Mouse (Mus musculus) hindbrain, embryonic 15.5 days (tissue): ENCODE data around the gene Pcyox1. TPM values are rescaled to one million over a fixed set of nuclear protein-coding genes. Genes with fewer than 3 reads are reported as not detected.

Experiments
- ATAC-seq: fragments of 200-750 bp; cut with Nextera tagmentation; 2 replicates; pipeline ENCODE4 v1.8.0; 2017; ENCODE audit warnings: low read depth, moderate number of reproducible peaks, moderate TSS enrichment; ENCODE audit not compliant: low FRiP score
- H3K27ac ChIP-seq: fragments of 300-500 bp; sonication (generic); replicated peaks from 2 replicates; pipeline ENCODE4 v1.5.1; 2015; ENCODE audit warnings: mild to moderate bottlenecking, inconsistent platforms
- H3K27me3 ChIP-seq: fragments of 300-500 bp; sonication (generic); 2 replicates; pipeline ENCODE4 v1.6.1; 2015; ENCODE audit warnings: control low read depth, inconsistent platforms
- H3K36me3 ChIP-seq: fragments of 300-500 bp; sonication (generic); 2 replicates; pipeline ENCODE4 v1.6.1; 2015; ENCODE audit warnings: control low read depth, inconsistent platforms
- H3K4me1 ChIP-seq: fragments of 300-500 bp; sonication (generic); replicated peaks from 2 replicates; pipeline ENCODE4 v1.6.1; 2015; ENCODE audit warnings: control low read depth, inconsistent platforms
- H3K4me2 ChIP-seq: fragments of 300-500 bp; sonication (generic); 2 replicates; pipeline ENCODE4 v1.6.1; 2015; ENCODE audit warnings: moderate library complexity, mild to moderate bottlenecking, inconsistent platforms
- H3K4me3 ChIP-seq: fragments of 300-500 bp; sonication (generic); 2 replicates; pipeline ENCODE4 v1.5.1; 2015; ENCODE audit warnings: mild to moderate bottlenecking, inconsistent platforms
- H3K9ac ChIP-seq: fragments of 300-500 bp; sonication (generic); 2 replicates; pipeline ENCODE4 v1.6.1; 2015; ENCODE audit warnings: inconsistent platforms
- H3K9me3 ChIP-seq: fragments of 300-500 bp; sonication (generic); 2 replicates; pipeline ENCODE4 v1.6.1; 2016; ENCODE audit warnings: control low read depth, inconsistent platforms
- WGBS: fragments of 180-500 bp; shearing (Covaris S2); methylation state at CpG from one replicate; pipeline ENCODE4 v1.1.7; 2015; 5-methylcytosine and 5-hydroxymethylcytosine counted together
- polyA plus RNA-seq: library from polyadenylated mRNA; unstranded; fragments of >200 nt; fragmentation: Nextera tagmentation; extraction: Ambion mirVana; gene quantifications from 2 replicates; pipeline ENCODE4 v1.2.1, GENCODE M21; 2015

Pcyox1 gene
- polyA plus RNA-seq, 1 experiment from 2014 or later = 84.7 TPM

DNA sequence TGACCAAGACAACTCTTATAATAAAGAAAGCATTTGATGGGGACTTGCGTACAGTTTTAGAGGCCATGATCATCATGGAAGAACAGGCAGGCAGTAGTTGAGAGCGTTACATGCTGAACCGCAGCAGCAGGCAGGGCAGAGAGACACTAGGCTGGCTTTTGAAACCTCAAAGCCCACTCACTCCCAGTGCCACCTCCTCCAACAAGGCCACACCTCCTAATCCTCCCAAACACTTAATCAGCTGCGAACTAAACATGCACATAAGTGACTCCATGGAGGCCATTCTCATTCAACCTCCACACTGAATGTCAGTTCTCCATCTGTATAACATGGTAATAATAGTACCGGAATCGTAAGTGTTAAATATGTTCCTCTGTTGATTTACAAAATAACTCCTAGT lies 23.4 kb downstream of the Pcyox1 start:
- Histone ChIP-seq H3K4me3 (no peak overlapping the region), H3K9me3 (no peaks in the 10 kb centered on the region), H3K4me2 (no peak overlapping the region), H3K4me1 (peaks cover 27% of the 10 kb centered on the region), H3K27me3 (no peaks in the 10 kb centered on the region), H3K27ac (no peak overlapping the region), H3K9ac (no peak overlapping the region), H3K36me3 (peaks cover 24% of the 10 kb centered on the region)
- WGBS = 94% methylated on average over 6 of the region's 6 CpGs
- no peak for ATAC-seq

DNA sequence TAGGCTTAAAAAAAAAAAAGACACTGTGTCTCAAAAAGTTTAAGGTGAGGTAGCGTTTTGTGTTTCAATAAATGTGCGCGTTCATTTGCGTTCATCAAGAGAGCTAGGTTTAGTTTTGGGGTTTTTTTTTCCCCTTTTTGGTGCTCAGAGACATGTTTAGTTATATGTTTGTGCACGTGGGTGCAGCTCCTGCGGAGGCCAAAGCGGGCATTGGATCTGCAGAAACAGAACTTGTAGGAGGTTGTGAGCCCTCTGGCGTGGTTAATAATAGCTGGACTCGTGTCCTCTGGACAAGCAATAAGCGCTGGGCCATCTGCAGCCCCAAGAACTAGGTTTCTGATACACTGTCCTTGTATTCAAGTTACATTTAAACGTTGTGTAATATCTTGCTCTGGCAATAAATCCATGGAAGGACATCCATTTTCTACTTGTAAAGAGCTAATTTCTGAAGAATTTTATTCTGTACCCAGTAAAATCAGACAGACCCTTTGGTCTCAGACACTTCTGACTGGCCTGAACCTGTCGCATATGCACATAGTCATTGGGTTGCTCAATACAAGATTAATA lies 24.9 kb downstream of the Pcyox1 start:
- ATAC-seq = no peak
- Histone ChIP-seq H3K9ac (peak overlapping the region; percentile 83), H3K4me2 (peak overlapping the region; percentile 73), H3K9me3 (no peaks in the 10 kb centered on the region), H3K4me3 (peak overlapping the region; percentile 74), H3K36me3 (peaks cover 11% of the 10 kb centered on the region), H3K27me3 (no peaks in the 10 kb centered on the region), H3K4me1 (peaks cover 29% of the 10 kb centered on the region), H3K27ac (peak overlapping the region; percentile 95)
- WGBS = 4% methylated on average over 12 of the region's 12 CpGs

DNA sequence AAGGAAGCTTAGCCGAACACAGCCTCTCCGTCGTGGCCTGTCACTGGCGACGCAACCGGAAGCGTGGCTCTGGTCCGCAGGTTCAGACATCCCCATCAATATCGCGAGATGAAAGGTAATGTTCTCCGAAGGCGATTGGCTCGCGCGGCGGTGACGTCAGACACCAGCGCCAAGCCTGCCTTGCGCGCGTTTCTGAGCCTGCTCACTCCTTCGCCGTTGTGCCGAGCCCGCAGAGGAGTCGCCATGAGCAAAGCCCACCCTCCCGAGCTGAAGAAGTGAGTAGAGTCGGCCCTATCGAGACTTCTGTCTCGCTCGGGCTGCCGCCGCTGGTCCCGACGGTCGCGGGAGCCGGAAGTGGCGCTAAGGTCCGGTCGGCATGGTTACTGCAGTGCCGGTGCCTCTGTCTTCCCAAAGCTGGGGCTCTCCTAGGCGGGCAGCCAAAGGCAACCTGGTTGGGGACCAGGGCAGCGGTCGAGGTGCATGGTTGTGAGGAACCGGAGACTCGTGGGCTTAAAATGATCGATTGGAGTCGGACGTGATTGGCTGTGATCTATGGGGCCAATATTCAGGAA lies 25.5 kb downstream of the Pcyox1 start:
- peak; percentile 97 for ATAC-seq
- Histone ChIP-seq H3K4me3 (peak overlapping the region; percentile 74), H3K9me3 (no peaks in the 10 kb centered on the region), H3K9ac (peak overlapping the region; percentile 83), H3K4me2 (peak overlapping the region; percentile 73), H3K27me3 (no peaks in the 10 kb centered on the region), H3K27ac (peak overlapping the region; percentile 95), H3K4me1 (peaks cover 35% of the 10 kb centered on the region), H3K36me3 (peaks cover 6% of the 10 kb centered on the region)
- WGBS = under 1% methylated on average over 50 of the region's 50 CpGs

DNA sequence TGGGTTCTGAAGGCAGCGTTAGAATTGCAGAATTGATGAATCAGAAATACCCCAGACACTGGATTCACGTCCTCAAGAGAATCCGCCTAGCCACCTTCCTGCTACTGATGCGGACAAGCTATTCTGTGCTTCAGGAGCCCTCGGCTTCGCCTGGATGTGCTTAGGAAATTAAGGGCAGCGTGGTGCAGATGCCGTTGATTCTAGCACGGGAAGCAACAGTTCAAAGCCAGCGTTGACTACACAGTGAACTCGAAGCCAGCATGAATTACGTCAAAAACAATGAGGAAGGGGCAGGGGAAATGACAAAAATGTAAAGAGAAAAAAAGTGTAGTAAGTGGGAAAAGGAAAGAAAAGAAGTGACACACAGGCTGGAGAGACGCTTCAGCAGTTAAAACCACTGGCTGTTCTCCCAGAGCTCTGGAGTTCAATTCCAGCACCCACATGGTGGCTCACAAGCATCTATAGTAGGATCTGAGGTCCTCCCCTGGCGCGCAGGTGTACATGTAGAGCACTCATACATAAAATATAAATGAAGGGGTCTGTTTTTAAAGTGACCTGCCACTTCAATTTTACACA lies 26.1 kb downstream of the Pcyox1 start, which contains the start of gene Snrpg:
Gene Snrpg (plus strand): TSS at position 541 of the 576 bp plus-strand sequence.
- no peaks in the 10 kb centered on the region for H3K9me3 ChIP-seq
- H3K4me3 ChIP-seq = peak within 1 kb of the TSS; percentile 74
- H3K9ac ChIP-seq = peak within 1 kb of the TSS; percentile 83
- H3K4me1 ChIP-seq = peaks cover 39% of the 10 kb centered on the region
- peak within 1 kb of the TSS; percentile 73 for H3K4me2 ChIP-seq
- peak within 1 kb of the TSS; percentile 95 for H3K27ac ChIP-seq
- H3K36me3 ChIP-seq = 0 out of 2 replicates have a peak, but pooled peaks cover 2% of the 10 kb centered on the region
- peak; percentile 72 for ATAC-seq
- no peaks in the 10 kb centered on the region for H3K27me3 ChIP-seq
- 13% methylated on average over 15 of the region's 15 CpGs for WGBS

DNA sequence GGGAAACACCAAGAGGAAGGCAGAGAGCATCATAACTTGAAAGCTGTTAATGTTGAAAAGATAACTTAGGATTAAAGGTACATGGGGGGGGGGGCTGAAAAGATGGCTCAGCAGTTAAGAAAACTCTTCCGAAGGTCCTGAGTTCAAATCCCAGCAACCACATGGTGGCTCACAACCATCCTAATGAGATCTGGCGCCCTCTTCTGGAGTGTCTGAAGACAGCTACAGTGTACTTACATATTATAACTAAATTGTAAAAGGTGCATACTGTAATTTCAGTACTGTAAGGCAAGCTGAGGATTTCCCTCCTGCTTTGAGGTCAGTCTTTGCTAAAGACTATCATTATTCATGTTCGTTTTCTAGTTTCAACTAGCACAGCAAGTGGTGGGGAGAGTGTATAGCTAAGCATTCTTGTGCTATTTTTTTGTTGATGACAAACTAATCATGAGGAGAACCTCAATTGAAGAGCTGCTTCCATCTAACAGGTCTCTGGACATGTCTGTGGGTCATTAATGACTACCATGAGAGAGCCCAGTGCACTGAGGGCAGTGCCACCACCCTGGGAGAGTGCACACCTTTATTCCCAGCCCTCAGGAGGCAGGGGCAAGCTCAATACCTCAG lies 26.8 kb downstream of the Pcyox1 start:
- Histone ChIP-seq H3K9ac (peak overlapping the region; percentile 59), H3K36me3 (0 out of 2 replicates have a peak, but pooled peaks cover 2% of the 10 kb centered on the region), H3K4me3 (peak overlapping the region; percentile 74), H3K4me1 (peaks cover 39% of the 10 kb centered on the region), H3K9me3 (no peaks in the 10 kb centered on the region), H3K4me2 (peak overlapping the region; percentile 73), H3K27me3 (no peaks in the 10 kb centered on the region), H3K27ac (peak overlapping the region; percentile 95)
- 68% methylated on average over 3 of the region's 3 CpGs for WGBS
- no peak for ATAC-seq

DNA sequence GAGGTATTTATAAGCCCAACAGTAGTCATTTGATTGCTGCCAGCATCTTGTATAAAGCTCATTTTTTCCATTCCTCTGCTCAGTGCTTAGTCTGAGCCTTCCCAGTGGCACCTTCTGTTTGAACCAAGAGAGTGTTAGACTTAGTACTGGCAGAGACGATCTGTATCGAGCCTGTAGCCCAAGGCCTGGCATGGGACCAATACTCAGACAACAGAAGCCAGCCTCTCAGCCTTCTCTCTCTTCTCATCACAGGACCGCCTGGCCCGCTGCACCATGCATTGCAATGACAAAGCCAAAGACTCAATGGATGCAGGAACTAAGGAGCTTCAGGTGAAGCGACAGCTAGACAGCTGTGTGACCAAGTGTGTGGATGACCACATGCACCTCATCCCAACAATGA lies 28.5 kb downstream of the Pcyox1 start:
- WGBS = 85% methylated on average over 5 of the region's 5 CpGs
- no peaks in the 10 kb centered on the region for H3K27me3 ChIP-seq
- peaks cover 45% of the 10 kb centered on the region for H3K4me1 ChIP-seq
- H3K4me2 ChIP-seq = no peak overlapping the region
- H3K9me3 ChIP-seq = no peaks in the 10 kb centered on the region
- no peak overlapping the region for H3K27ac ChIP-seq
- no peak overlapping the region for H3K4me3 ChIP-seq
- no peak overlapping the region for H3K9ac ChIP-seq
- no peak for ATAC-seq
- 0 out of 2 replicates have a peak, but pooled peaks cover 2% of the 10 kb centered on the region for H3K36me3 ChIP-seq

DNA sequence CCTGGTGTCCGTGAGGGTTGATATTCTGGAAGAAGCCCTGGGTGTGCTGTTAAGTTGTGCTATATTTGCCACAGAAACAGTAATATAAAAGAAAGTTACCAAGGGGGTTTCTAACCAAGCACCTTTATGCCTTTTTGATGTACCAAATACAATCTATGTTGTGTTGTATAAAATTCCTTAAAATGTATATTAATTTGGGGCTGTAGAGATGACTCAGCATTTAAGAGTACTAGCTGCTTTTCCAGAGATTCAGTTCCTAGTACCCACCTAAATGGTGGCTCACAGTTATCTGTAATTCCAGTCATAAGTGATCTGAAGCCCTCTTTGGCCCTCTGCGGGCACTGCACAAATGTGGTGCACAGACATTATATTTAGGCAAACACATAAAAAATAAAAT lies 30.1 kb downstream of the Pcyox1 start:
- no peak for ATAC-seq
- Histone ChIP-seq H3K27ac (peak overlapping the region; percentile 86; the same call in 1 of the 2 replicates), H3K9me3 (no peaks in the 10 kb centered on the region), H3K9ac (0 out of 2 replicates have a peak overlapping the region, but pooled peaks have one; percentile 55), H3K4me3 (peak overlapping the region; percentile 53), H3K36me3 (0 out of 2 replicates have a peak, but pooled peaks cover 2% of the 10 kb centered on the region), H3K4me1 (peaks cover 29% of the 10 kb centered on the region), H3K4me2 (peak overlapping the region; percentile 96), H3K27me3 (no peaks in the 10 kb centered on the region)
- 63% methylated on average over 2 of the region's 2 CpGs for WGBS

DNA sequence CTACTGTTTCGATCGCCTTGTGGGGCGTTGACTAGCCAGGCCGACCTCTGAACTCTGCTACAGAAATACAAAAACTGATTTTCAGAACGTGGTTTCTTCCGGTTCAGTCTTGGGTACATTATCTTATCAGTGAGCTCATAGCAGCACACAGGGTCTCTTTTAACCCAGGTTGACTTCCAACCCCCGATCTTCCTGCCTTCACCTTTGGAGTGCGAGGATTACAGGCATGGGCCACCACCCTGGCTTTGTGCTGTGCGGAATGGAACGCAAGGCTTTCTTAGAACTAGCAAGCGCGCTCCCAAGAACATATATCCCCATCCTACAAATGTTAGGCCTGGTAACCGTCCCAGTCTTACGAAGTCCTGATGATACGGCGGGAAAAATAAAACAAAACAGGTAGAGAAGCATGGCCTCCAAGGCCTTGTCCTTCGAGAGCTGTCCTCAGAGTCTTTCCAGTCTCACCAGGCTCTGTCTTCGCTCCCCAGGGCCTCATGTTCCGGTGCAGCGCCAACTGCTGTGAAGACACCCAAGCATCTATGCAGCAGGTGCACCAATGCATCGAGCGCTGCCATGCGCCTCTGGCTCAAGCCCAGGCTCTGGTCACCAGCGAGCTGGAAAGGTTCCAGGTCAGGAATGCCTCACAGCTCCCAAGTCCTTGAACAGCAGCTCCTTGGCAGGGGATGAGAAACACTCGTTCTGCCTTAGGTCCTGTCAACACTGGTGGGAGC lies 30.7 kb downstream of the Pcyox1 start:
- Histone ChIP-seq H3K9me3 (no peaks in the 10 kb centered on the region), H3K9ac (peak overlapping the region; percentile 55), H3K4me3 (peak overlapping the region; percentile 53), H3K36me3 (0 out of 2 replicates have a peak, but pooled peaks cover 2% of the 10 kb centered on the region), H3K27me3 (no peaks in the 10 kb centered on the region), H3K4me1 (peaks cover 28% of the 10 kb centered on the region), H3K4me2 (peak overlapping the region; percentile 96), H3K27ac (peak overlapping the region; percentile 86)
- 37% methylated on average over 25 of the region's 25 CpGs for WGBS
- no peak for ATAC-seq

DNA sequence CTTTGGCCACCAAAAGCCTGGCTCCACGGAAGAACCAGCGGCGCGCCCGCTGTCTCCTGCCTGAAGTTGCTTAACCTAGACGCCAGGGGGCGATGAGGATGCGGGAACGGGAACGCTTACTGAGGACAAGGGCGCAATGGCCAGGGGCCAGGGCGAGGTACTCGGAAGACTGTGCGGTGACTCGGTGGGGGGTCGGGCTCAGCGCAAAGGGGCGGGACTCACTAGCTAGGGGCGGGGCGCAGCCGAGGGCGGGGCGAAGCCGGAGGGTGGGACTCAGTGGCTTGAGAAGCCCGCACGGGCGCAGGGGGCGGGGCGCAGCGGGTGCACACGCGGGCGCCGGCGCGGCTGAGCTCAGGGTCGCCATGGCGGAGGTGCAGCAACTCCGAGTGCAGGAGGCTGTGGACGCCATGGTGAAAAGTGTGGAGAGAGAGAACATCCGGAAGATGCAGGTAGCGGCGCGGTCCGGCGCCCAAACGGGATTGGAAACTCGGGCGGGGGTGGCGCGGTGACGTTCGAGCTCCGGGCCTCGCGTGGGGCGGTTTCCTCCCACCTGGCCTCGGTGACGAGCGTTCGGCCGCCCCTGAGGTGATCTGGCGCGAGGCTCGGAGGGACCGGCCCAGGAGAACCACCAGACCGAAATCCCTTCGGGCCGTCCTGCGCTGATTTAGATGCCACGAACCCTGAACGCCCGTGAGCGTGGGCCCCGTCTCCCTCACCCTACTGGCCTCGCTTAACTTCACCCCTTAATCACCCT lies 31.4 kb downstream of the Pcyox1 start, which contains the start of gene Fam136a:
Gene Fam136a (plus strand): TSS at position 276 of the 754 bp plus-strand sequence.
- peak; percentile 94 for ATAC-seq
- Histone ChIP-seq H3K4me2 (peak within 1 kb of the TSS; percentile 96), H3K9me3 (no peaks in the 10 kb centered on the region), H3K4me1 (peaks cover 25% of the 10 kb centered on the region), H3K27me3 (no peaks in the 10 kb centered on the region), H3K9ac (peak within 1 kb of the TSS; percentile 55), H3K36me3 (0 out of 2 replicates have a peak, but pooled peaks cover 2% of the 10 kb centered on the region), H3K4me3 (peak within 1 kb of the TSS; percentile 53), H3K27ac (peak within 1 kb of the TSS; percentile 86)
- under 1% methylated on average over 73 of the region's 76 CpGs for WGBS

DNA sequence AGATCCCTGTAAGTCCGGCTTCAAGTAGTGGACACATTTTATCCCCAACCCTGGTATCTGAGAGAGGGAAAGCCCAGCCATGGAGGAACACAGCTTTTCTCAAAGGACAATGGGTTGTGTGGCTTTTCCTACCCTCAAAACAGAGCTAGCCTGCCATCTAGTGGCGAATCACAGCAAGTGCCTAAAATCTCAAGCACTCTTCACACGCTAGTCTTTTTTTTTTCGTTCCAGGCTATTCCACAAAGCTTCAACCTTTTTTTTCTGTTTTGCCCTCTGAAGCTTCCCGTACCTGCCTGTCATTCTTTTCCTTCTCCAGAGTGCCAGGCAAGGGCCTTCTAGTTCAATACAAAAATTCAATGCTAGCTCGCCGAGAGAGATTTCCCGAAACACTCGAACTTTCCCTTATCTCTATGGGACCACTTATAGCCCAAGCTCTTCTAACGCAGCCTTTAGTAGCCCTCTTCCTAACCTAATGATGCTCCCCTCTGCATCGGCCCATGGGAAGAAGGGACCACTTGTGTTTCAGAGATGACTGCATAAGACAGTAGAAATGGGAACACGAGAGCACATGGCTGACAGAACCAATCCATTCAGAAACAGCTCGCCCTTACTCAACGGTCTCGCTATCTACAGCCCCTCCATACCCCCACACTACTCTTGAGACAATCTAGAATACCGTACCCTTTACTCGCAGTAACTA lies 32.4 kb downstream of the Pcyox1 start:
- no peaks in the 10 kb centered on the region for H3K27me3 ChIP-seq
- H3K4me1 ChIP-seq = peaks cover 20% of the 10 kb centered on the region
- 3% methylated on average over 17 of the region's 17 CpGs for WGBS
- H3K36me3 ChIP-seq = 0 out of 2 replicates have a peak, but pooled peaks cover 2% of the 10 kb centered on the region
- H3K9ac ChIP-seq = peak overlapping the region; percentile 55
- H3K4me2 ChIP-seq = peak overlapping the region; percentile 96
- no peaks in the 10 kb centered on the region for H3K9me3 ChIP-seq
- peak overlapping the region; percentile 86 for H3K27ac ChIP-seq
- H3K4me3 ChIP-seq = peak overlapping the region; percentile 53
- ATAC-seq = peak; percentile 42
